Mouse (Mus musculus) MEL (cell line): ENCODE measurements at regions not wholly inside any gene's neighbourhood (a gene's known extent, or its start where the extent isn't known, plus 50 kb on each side); places are given as distances from the start of the nearest gene placed in this dataset.

Experiments used
- CHD1 ChIP-seq: IDR thresholded peaks from 2 replicates; pipeline ENCODE4 v1.6.1; 2012; ENCODE audit warnings: low read depth, mild to moderate bottlenecking, inconsistent platforms, low read length, improper control_type of control experiment
- CTCF ChIP-seq, 3 experiments: IDR thresholded peaks in 2 of 3; conservative IDR thresholded peaks in 1 of 3; 2 replicates each; pipeline ENCODE4 v1.5.1; 2011 to 2012; ENCODE audit warnings: low read length in 3 of 3, low read depth in 2 of 3, mild to moderate bottlenecking in 2 of 3, improper control_type of control experiment in 1 of 3, inconsistent platforms in 1 of 3, mixed read lengths in 1 of 3, moderate library complexity in 1 of 3; ENCODE audit not compliant: control insufficient read depth in 1 of 3, insufficient read depth in 1 of 3, poor library complexity in 1 of 3, severe bottlenecking in 1 of 3
- ELF1 ChIP-seq: IDR thresholded peaks from 2 replicates; pipeline ENCODE4 v1.6.1; 2014; ENCODE audit warnings: low read depth, mild to moderate bottlenecking, inconsistent platforms, low read length, improper control_type of control experiment, moderate library complexity
- GABPA ChIP-seq: IDR thresholded peaks from 2 replicates; pipeline ENCODE4 v1.6.1; 2012; ENCODE audit warnings: low read depth, mild to moderate bottlenecking, inconsistent platforms, low read length, improper control_type of control experiment, moderate library complexity
- HCFC1 ChIP-seq: IDR thresholded peaks from 2 replicates; pipeline ENCODE4 v1.6.1; 2012; ENCODE audit warnings: low read depth, mild to moderate bottlenecking, inconsistent platforms, low read length, improper control_type of control experiment, moderate library complexity
- KAT2A ChIP-seq: conservative IDR thresholded peaks from 2 replicates; pipeline ENCODE4 v1.6.1; 2012; ENCODE audit warnings: low read depth, low read length, improper control_type of control experiment, inconsistent platforms
- MAX ChIP-seq: IDR thresholded peaks from 2 replicates; pipeline ENCODE4 v1.6.1; 2011; ENCODE audit warnings: low read length, improper control_type of control experiment
- MXI1 ChIP-seq: IDR thresholded peaks from 2 replicates; pipeline ENCODE4 v1.6.1; 2011; ENCODE audit warnings: mild to moderate bottlenecking, low read depth, low read length, improper control_type of control experiment
- POLR2A ChIP-seq, 2 experiments: IDR thresholded peaks; 2 replicates each; pipeline ENCODE4 v1.6.1; 2011 to 2012; ENCODE audit warnings: low read length in 2 of 2, mild to moderate bottlenecking in 2 of 2, control low read depth in 1 of 2, improper control_type of control experiment in 1 of 2, low read depth in 1 of 2, moderate library complexity in 1 of 2; ENCODE audit not compliant: control insufficient read depth in 1 of 2, insufficient read depth in 1 of 2, poor library complexity in 1 of 2
- POLR2AphosphoS2 ChIP-seq: IDR thresholded peaks from 2 replicates; pipeline ENCODE4 v1.6.1; 2011; ENCODE audit warnings: low read length, improper control_type of control experiment
- USF1 ChIP-seq: IDR thresholded peaks from 2 replicates; pipeline ENCODE4 v1.6.1; 2014; ENCODE audit warnings: low read depth, mild to moderate bottlenecking, inconsistent platforms, low read length, improper control_type of control experiment, moderate library complexity
- USF2 ChIP-seq, 2 experiments: IDR thresholded peaks; 2 replicates each; pipeline ENCODE4 v1.6.1; 2011 to 2012; ENCODE audit warnings: improper control_type of control experiment in 2 of 2, low read length in 2 of 2, borderline replicate concordance in 1 of 2, inconsistent platforms in 1 of 2, low read depth in 1 of 2, mild to moderate bottlenecking in 1 of 2; ENCODE audit not compliant: insufficient read depth in 1 of 2

DNA sequence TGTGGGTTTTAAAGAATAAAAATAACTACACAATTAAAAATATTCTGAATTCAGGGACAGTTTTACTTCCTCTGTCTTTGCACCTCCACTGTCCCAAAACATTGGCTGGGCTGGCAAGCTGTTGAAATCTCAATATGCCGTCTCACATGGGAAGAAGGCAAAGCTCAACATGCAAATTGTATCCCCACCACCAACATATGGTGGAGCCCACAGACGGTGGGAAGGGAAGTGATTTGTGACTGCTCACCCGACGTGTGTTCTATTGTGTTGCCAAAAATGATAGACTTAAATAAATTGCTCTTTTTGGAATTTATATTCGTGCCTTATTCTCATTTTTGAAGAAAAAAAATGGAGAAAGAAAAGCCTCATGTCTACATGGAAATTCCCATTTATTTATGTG lies 105.6 kb downstream of the Fam204a start:
- TF ChIP-seq CTCF (IDR thresholded peaks at IDR 0.05 in 2 of 3, conservative IDR thresholded peaks at IDR 0.05 in 1 of 3; ENCODE audit: control insufficient read depth in 1 of 3, insufficient read depth in 1 of 3, low read depth in 2 of 3, low read length in 3 of 3, poor library complexity in 1 of 3, severe bottlenecking in 1 of 3) (no peak), USF1 (no peak), POLR2A (IDR thresholded peaks at IDR 0.05; ENCODE audit: control insufficient read depth in 1 of 2, insufficient read depth in 1 of 2, low read depth in 1 of 2, low read length in 2 of 2, poor library complexity in 1 of 2) (no peak), MAX (no peak), ELF1 (no peak), POLR2AphosphoS2 (no peak), GABPA (no peak), USF2 (IDR thresholded peaks at IDR 0.05; ENCODE audit: borderline replicate concordance in 1 of 2, insufficient read depth in 1 of 2, low read depth in 1 of 2, low read length in 2 of 2) (no peak), KAT2A (no peak), MXI1 (no peak), HCFC1 (no peak), CHD1 (no peak)
